Mouse (Mus musculus) frontal cortex, adult 2 months (tissue): ENCODE results near the gene Oser1. TPM values are rescaled to one million over a fixed set of nuclear protein-coding genes. Genes with fewer than 3 reads are reported as not detected.
"Not testable (repeated sequence)": the region's sequence is repeated elsewhere in the genome, so short reads cannot be mapped to it uniquely, and the experiment has no call there.

Source experiments
- DNase-seq, 2 experiments: peaks; one replicate each; pipeline ENCODE4 v3.0.0; 2022; ENCODE audit warnings: low spot score in 1 of 2; ENCODE audit errors: extremely low spot score in 1 of 2
- polyA plus RNA-seq: library from polyadenylated mRNA; depleted of rRNA; stranded (reverse); fragments of >200 nt; gene quantifications from 2 replicates; pipeline ENCODE4 v1.2.3, GENCODE M21; 2012; rRNA removed

Oser1 gene
- 24.2 and 26.0 TPM in 2 replicates for polyA plus RNA-seq

DNA sequence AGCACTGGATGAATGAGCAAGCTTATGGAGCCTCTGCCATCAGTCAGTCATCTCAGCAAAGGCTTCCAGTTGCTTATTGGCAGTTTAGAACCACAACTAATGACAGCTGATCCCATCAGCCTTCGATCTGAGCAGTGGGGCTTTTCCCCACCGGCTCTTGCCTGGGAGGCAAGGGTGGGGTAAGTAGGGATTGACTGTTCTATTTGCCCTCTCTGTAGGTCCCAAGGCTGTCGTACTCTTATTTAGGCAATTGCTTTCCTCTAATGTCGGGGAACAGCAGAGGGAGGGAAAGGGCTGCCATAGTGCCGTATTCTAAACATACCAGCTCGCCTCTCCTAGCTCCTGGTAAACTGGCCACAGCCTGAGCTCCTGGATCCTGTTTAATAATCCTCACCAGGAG, at the start of gene Oser1:
Oser1 (minus strand) TSS at position 101 of the 400 bp plus-strand sequence.
- no peak for DNase-seq

DNA sequence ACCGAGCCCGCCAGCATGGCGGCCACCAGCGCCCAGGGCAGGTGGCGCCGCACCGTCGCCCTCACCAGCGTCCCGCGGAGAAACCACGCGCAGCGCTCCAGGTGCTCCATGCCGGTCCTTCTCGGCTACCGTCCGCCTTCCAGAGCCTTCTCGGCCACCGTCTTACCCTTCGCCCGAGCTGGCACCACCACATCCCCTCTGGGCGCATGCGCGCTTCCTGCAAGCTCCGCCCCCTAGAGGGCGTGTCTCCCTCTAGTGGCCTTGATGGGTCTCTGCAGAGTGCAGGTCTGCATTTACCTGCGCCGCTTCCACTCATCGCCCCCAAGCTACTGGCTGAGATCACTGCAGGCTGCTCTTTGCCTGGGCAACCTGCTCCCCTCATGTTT, 48.0 kb upstream of the Oser1 start, which contains the start of gene Fitm2:
Fitm2 (minus strand) TSS at position 164 of the 386 bp plus-strand sequence.
- peak; percentile 88 to 99 for DNase-seq

DNA sequence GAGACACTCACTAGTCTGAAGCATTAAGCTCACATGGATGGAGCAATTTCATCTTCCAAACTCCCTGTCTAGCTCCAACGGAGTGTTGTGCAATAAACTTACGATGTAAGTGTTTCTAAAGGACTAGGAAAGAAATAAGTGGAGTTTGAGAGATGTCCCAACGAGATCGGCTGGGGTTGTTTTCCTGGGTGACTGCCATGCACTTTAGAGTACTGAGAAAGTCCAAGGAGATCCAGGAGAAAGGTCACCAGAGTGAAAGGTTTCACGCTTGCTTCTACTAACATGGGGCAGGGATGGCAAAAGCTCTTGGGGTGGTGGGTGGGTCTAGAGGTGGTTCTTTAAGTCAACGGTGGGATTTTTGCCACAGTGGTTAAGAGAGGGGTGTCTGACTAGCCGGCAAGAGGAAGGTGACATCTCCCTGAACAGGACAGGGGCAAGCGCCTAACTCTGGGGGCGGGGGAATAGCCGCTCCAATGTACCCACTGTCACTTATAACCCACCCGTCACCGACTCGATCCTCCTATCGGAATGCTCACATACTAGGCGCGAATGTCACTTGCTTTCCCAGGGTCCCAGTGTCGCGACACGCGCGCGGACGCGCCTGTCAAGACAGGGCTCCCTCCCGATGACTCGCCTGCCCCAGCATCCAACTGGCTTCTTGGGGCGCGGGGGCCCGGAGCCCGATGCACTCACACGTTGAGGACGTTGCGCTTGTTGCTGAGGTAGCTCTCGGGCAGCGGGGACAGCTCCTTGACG, 47.4 kb upstream of the Oser1 start:
- DNase-seq: no peak

DNA sequence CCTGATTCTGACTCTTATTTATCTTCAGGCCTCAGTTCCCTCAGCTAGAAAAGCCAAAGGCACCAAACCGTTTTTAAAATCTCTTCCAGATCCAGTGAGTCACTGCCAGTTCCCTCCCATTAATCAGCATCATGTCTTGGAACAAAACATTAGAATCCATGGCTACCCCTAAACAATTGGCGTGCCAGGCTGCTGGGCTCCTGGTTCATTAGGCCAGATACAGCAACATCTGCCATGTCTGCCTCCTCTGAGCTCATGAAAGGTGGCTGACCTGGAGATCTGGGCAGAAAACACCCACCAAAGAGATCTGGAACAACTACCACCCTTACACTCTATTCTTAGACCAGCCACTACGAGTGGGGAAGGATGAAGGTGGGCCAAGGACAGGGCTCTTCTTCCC, 46.6 kb upstream of the Oser1 start:
- no peak for DNase-seq

DNA sequence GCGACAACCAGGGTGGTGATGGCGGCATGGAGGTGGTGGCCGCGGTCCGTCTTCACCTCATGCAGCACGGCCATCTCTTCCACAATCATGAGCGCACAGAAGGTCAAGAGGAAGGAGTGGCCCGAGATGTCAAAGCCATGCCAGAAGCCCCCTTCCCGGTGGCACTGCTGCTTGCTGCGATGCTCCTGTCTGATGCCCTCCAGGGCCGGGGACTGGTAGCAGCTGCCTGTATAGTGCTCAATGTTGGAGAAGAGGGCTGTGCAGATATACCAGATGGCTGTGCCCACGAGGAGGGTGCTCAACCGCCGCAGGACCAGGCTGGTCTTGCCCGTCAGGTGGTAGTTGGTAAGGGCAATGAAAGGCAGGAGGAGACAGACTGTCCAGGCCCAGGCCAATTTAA, 45.2 kb upstream of the Oser1 start:
- DNase-seq: no peak

DNA sequence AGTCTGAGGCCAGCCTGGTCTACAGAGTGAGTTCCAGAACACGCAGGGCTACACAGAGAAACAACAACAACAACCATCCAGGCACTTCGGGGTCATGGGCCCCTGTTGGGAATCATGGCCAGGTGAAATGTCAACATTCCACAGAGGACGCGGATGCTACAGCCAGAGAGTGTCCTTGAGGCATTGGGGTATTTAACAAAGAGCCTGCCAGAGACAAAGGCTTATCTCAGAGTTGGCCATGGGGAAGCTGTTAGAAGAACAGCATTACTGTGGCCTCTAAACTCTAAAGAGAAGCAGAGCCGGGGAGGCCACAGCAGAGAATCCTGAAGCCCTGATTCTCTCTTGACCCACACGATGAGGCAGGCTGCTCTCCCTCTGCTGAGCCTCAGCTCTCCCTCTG, 44.4 kb upstream of the Oser1 start:
- DNase-seq: no peak

DNA sequence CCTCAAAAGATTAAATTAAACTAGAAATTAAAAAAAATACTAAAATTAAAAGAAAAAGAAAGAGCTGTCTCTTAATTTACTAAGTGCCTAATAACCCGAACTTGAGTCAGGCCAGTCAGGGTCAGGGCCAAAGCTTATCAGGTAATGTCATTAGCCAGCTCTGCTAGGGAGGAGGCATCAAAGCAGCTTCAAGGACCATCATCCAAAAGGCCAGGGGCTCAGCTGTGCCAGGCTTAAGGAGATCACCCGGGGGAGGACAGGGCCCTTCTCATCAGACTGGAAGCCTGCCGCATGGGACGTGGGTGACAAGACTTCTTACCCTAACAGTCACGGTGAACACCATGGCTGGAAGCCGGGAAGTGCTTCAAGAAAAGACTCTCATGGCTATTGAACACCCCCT, 43.1 kb upstream of the Oser1 start:
- DNase-seq: no peak

DNA sequence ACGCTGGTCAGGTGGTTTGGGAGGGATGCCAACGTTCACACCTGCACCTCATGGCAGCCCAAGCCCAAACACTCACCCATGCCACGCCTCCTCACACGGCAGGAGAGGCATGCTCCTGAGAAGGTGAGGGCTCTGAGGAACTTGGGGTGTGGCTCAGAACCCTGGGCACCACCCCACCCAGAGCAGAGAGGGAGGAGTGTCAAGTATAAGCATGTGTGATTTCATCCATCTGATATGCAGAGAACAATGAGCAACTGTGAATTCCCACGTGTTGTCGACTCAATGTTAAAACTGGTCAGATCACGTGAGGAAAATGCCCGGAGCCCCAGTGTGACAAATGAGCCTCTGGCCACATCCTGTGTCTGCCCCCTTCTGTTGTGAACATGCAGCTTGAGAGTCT, 42.3 kb upstream of the Oser1 start:
- no peak for DNase-seq

DNA sequence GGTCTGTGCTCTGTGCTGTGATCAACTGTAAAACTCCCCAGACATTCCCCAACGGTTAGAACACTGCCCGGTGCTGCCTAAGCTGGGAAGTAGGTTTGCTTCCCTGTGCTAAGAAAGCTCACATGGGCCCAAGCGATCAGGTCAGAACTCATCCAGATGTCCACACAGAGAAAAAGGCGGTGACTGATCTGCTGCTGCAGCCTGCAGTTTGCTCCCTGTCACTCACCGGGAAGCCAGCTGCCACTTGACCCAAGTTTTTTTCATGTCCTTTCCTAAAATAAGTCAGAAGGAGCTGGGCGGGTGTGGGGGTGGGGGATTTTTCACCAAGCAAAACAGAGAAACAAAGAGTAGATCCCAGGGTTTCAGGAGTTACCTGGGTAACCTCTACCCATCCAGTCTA, 40.1 kb upstream of the Oser1 start:
- no peak for DNase-seq

DNA sequence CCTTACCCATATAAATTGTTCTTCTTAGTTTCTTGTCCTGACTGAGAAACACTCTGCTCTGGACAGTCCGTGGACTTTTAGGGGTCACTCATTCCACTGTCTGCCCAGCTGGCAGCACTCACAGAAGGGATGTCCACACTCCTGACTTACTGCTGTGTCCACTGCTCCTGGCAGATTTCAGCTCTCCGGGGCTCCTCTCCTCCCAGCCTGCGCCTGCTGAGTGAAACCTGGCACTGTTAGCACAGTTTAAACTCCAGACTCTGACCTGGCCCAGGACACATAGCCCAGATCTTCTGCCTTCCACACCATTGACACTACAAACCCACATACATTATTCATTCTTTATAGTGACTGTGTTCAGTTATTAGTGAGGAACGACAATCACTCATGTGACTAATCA, 39.5 kb upstream of the Oser1 start:
- no peak for DNase-seq

DNA sequence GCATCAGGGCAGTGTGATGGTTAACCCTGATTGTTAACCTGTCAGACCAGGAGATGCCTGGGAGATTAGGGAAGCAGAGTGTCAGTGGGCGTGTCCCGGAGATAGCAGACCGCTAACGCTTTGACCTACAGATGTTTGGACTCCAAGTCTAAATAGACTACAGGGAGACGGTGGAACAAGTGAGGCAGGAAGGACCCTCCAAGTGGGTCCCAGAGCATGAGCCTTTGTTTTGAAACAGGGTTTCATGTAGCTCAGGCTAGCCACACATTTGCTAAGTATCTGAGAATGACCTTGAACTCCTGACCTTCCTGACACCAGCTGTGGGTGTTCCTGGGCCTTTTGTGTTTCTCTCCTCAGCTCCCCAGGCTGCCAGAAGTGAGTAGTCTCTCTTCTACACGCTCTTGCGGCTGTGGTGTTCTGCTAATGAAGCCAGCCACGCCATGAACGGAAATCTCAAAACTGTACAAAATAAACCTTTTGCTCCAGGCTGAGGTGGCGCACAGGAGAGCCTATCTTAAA, 38.8 kb upstream of the Oser1 start:
- DNase-seq: no peak

DNA sequence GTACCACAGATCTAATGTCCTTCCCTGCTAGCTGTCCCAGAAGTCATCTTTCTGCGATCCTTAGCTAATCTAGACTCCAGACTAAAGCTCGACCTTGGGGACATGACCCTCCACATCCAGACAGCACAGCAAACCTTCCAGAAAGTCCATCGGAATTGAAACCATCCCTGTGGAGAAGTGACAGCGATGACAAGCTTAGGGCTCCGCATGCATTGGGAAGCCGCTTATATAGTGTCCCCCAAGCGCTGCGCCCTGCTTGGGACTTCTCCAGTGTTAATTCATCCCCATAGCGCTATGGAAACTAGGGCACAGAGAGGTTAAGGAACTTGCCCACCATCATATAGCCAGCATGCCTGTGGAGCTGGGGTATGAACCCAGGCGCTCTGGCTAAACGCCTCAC, 38.3 kb upstream of the Oser1 start:
- no peak for DNase-seq

DNA sequence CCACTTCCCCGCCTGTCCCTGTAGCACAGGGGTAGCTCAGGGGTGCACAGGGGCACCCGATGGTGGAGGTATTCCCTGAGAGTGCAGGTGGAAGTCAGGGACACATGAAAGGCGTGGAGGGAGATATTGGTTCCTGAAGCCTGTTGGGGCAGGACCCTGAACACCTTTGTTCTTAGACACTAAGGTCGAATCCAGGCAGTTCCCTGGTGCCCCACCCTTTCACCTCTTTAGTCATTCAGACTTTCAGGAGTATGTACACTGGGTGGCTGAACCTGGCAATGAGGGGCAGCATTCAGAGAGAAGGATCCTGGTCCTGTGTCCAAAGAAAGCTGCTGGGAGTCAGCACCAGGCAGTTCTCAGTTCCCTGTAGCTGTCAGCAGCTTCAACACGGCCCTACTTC, 37.9 kb upstream of the Oser1 start:
- DNase-seq: no peak

DNA sequence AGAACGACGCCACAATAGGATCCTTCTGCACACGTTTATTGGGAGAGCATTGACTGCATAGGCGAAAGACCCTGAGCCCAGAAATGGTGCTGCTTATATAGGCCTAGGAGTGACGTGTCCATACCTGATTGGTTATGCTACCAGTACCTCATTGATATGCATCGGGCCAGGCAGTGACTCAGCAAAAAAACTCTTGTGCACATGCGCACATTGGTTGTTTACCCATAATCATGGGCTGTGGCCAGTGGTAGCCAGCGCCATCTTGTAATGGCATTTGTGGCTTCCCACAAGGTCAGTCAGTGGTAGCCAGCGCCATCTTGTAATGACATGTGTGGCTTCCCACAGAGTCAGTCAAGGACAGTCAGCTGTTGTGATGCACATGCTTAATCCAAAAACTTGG, 36.8 kb upstream of the Oser1 start:
- not testable (repeated sequence) for DNase-seq

DNA sequence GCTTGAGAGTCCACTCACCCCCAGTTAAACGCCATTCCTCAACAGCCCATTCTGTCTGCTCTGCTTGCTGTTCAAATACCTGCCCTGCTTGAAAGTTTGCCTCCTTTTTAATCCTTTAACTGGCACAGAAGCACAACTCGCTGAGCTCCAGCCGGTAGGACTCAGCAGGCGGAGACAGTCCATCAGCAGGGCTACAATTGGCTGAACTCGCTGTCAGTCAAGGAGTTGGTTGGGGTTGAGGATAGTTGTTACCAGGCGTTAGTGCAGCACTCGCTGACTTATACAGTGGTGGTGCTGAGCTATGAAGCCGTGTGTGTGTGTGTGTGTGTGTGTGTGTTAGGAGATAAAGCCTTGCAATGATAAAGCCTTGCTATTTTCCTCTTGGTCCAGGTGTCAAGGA, 36.1 kb upstream of the Oser1 start:
- no peak for DNase-seq

DNA sequence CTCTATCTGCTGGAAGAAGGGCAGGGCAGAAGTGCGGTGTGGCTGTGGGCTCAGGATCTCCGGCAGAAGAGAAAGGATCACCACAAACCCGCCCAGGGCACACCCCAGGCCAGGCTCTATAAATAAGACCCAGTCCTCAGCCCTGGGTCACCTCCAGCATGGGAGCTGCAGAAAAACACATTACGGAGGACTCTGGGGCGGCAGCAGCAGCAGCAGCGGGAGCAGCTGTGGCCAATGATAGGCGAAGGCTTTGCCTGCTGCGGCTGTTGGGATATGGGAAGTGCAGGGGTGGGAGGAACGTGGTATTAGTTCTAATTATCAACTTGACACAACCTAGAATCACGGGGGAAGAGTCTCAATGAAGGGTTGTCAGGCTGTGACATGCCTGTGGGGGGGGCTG, 34.9 kb upstream of the Oser1 start:
- no peak for DNase-seq

DNA sequence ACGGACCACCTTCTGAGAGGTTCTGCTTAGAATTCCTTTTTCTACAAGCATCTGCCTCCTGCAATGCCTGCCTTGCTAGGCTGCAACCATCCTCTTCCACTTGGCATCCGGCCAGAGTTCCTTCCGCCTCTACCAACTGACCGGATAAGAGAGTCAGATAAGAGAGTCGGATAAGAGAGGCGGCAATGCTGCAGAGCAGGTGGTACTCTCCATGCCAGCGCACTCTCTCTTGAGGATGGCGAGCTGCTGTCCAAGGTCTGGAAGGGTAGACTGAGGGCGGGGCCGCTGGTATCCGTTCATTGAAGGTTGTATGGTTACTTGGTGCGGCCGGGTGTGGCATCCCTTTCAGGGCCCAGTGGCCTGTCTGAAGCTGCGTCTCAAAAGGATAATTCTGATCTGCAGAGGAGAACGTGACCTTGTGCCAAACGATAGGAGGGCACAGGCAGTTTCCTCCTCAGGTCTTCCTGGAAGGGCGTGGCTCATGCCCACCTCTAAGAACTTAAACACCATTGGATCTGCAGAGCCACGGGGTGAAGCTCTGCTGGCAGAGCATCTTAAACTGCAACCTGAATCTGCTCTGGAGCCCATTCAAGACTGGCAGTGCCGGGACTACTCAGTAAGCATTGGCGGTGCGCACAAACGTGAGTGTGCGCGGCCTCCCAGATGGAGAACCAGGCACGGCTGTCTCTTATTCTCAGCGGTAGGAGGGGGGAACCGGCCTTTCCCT, 34.2 kb upstream of the Oser1 start:
- DNase-seq: no peak

DNA sequence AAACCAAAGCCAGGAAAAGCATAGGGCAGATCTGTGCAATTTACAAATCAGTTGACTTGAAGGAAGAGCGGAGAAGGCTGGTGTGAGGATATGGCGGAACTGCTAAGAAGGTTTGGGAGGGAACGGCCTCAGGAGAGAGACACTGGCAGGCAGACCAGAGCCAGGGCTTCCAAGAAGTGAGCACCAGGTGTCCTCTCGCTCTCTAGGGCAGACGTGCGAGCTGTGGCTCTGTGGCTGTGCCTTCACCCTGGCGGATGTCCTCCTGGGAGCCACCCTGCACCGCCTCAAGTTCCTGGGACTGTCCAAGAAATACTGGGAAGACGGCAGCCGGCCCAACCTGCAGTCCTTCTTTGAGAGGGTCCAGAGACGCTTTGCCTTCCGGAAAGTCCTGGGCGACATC, 28.9 kb upstream of the Oser1 start:
- no peak for DNase-seq

DNA sequence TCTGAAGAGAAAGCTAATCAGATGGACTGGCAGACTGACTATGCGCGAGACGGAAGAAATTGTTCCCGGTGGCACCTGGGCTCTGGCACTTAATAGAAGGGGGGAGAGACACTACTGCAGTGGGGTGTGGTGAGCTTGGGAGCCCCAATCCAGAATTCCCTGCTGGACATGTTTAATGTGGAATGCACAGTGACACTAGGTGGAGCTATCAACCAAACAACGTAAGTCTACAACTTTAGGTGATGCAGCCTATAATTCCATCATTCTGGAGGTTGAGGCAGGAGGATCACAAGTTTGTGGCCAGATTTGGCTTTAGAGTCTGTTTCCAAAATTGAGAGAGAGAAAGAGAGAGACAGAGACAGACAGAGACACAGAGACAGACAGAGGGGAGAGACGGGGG, 28.2 kb upstream of the Oser1 start:
- no peak for DNase-seq

DNA sequence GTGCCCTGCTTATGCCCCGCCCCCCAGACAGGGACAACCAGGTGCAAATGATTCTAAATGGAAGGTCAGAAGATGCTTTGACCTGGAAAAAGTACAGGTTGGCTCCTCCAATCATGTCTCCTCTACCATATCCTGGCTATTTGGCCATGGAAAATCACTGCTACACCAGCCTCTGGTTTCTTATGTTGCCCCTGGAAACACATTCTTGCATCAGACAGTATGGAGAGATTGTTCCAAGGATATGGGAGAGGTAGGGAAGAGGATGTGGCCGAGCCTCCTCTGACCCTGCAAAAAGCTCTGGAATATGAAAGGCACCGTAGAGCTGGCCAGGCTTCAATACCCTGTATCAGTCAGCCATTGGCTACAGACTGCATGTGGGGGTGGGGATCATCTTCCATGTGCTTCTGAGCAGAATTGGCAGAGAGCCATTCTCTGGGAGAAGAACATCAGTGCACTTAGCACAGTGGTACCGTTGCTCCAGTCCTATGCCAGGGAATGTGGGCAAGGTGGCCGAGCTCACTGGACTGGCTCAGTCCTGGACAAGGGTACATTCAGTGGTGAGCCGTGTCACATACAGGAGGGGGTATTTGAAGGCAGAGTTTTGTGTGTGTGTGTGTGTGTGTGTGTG, 26.3 kb upstream of the Oser1 start:
- DNase-seq: peak in 1 of 2 experiments; percentile 72

DNA sequence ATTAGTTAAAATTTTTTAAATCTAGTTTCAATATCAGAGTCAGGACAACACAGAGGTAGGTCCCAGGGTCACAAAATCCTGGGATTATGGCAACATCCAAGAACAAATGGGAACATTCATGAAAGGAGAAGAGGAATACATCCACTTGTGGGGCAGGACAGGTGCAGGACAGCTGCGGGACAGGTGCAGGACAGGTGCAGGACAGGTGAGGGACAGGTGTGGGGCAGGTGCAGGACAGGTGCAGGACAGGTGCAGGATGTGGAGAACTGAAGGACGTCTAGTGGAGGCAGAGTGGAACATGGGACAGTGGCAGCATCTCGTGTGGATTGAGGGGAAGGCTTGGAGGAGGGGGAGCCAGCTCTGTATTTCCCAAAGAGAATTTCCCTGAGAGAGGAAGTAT, 24.8 kb upstream of the Oser1 start:
- no peak for DNase-seq

DNA sequence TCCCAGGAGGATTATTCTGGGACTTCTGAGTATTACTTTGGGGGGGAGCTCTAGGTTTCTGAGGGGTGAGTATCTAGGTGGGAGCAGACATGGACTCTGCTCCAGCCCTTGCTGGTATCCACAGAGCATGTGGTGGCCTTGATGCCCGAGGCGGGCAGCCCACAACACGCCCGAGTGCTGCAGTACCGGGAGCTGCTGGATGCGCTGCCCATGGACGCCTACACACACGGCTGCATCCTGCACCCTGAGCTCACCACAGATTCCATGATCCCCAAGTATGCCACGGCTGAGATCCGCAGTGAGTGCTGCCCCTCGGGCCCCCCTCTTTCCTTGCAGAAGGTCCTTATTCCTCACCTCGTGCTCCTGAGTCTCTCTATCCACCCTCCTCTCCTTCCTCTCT, 22.9 kb upstream of the Oser1 start:
- DNase-seq: peak in 1 of 2 experiments; percentile 22
